Mouse (Mus musculus) gastrocnemius, adult 2 months (tissue): ENCODE measurements around the gene Rasip1. TPM values are rescaled to one million over a fixed set of nuclear protein-coding genes. Genes with fewer than 3 reads are reported as not detected.

ENCODE experiments used
- DNase-seq: peaks from one replicate; pipeline ENCODE4 v3.0.0; 2022
- H3K27ac ChIP-seq: fragments of 200-600 bp; 2 replicates; pipeline ENCODE4 v1.8.1; 2022; ENCODE audit warnings: mild to moderate bottlenecking
- H3K4me3 ChIP-seq: fragments of 200-600 bp; 2 replicates; pipeline ENCODE4 v1.8.1; 2022; ENCODE audit warnings: mild to moderate bottlenecking, moderate library complexity
- CTCF ChIP-seq: fragments of 200-600 bp; IDR thresholded peaks from 2 replicates; pipeline ENCODE4 v1.8.1; 2022; ENCODE audit warnings: antibody characterized with exemption, mild to moderate bottlenecking, moderate library complexity
- intact Hi-C: fragments of 180-260 bp; cut with DNase I; formaldehyde crosslinking; loops from one replicate; pipeline ENCODE4 v1.15.1; 2025
- total RNA-seq, 2 experiments: library from RNA; stranded (reverse); gene quantifications; 2 replicates each; pipeline ENCODE4 v1.2.3; 2021

Gene Rasip1
- total RNA-seq, 2 experiments from 2014 or later: 5.7 to 8.0 TPM

DNA sequence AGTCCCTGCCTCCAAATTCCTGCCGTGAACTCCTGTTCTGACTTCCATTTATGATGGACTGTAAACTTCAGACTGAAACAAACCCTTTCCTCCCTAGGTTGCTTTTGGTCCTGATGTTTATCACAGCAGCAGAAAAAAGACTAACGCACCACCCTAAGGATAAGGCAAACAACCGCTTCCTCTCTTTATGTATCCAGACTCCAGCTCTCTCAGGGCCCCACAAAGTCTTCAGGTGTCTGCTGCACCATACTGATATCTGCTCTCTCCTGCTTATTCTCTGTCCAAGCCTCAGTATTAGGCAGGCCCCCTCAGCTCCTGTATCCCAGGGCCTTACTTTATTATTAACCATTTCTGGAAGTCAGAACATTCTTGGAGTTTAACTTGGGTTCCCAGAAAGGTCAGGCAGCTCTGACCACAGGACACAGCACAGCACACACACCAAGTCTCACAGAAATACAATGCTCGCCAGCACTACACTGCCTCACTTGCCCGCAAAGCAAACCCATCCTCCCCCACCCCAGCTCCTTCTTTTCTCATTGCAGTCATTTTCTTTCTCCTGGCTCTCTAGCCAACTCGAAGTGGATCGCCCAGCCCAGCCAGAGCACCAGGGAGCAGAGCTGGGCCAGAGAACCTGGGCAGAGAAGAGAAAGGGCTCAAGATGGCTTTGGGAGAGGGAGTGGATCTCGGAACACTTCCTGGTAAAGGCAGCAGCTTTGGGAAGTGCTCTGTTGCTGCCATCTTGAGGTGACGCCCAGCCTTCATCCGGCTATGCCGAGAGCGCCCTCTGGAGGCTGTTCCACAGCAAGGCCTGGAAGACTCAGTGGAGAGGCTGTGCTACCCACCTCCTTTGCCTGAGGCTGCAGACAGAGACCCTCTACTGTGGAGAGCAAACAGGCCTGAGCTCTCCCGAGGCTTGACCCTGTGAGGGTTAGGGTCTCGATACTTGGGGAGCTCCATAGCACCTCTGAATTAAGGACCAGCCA is 55.1 kb downstream of the Rasip1 start:
- peak; percentile 91 for DNase-seq
- no peak; the same call in 1 of the 2 replicates for TF ChIP-seq CTCF
- intact Hi-C loops: loop anchor here (2.0 to 5.0 kb wide), 2 partner anchors 40 to 205 kb away; no protein-coding TSS in a partner anchor
- Histone ChIP-seq H3K4me3 (peak overlapping the region; percentile 50), H3K27ac (peak overlapping the region; percentile 90)

DNA sequence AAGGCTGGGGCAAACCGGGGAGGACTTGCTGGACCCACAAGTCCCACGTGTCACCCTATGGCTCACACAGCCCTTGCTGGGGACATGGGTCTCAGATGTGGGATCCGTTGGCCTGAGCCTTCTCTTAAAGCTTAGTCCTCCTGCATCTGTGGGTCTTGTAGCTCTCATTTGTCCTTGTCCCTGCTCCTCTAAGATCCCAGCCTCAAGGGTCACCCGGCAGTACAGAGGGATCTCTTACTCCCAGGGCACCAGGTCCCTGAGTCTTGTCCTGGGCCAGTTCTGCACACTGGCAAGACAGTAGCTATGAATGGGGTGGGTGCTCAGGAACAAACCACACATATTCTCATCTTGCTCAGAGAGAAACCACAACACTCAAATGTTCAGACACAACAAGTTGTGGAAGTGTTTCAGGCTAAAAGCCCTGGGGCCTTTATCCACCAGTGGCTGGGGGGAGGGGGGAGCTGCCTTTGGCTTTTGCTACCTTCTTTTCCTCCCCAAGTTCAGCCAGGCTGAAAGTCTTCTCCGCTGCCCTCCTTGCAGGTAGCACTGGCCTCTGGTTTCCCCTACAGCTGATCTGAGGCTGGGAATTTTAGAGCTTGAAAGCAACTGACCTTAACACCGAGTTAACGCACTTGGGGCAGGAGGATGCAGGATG is 56.2 kb downstream of the Rasip1 start, which contains the start of gene Ntn5:
Gene Ntn5 (plus strand): TSS at position 627 of the 655 bp plus-strand sequence.
- no peak for TF ChIP-seq CTCF

DNA sequence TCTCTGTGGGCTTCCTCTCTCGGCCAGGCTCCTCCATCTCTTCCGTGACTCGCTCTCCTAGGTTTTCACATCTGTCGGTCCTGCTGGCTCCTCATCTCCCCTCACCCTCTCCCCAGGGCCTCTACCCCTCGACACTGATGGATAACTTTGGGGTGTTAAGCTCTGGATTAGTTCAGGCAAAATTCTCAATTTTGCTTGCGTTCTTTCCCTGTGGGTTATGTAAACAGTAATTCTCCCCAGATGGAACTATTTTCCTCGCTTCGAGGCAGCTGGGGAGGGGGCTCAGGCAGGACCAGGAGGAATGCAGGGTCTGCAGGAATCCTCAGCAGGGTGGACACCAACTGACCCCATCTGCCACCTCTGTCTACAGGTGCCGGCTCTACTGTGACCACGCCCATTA is 58.5 kb downstream of the Rasip1 start:
- Histone ChIP-seq H3K4me3 (no peak overlapping the region), H3K27ac (no peak overlapping the region)
- intact Hi-C loops: loop anchor here (2.0 kb wide), 1 partner anchor 89 kb away; no protein-coding TSS in a partner anchor
- no peak for DNase-seq
- no peak for TF ChIP-seq CTCF

More for the DNA sequence above, 56.2 kb downstream of the Rasip1 start, which contains the start of gene Ntn5:
- H3K27ac ChIP-seq: peak within 1 kb of the TSS; percentile 48; the same call in 1 of the 2 replicates
- intact Hi-C loops: loop anchor here (2.0 to 5.0 kb wide), 2 partner anchors 41 to 206 kb away; no protein-coding TSS in a partner anchor
- DNase-seq: no peak
- H3K4me3 ChIP-seq: no peak within 1 kb of the TSS

DNA sequence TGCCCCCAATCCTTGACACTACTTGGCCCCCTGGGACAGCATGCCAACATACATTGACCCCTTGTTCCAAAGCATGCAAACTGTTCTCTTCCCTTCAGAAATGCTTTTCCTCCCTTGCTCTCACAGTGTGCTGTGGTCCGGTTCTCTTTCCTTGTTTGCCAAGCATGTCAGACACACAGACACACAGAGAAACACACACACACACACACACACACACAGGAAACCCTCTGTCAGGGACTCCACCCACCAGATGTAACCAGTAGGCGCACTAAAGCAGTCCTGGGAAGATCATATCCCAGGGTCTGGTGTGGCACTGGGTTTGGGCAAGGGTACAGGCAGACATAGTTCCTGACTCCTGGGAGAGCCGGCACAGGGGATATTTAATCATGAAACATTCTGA is 59.6 kb downstream of the Rasip1 start:
- no peak for TF ChIP-seq CTCF
- intact Hi-C loops: loop anchor here (2.0 kb wide), 1 partner anchor 90 kb away; no protein-coding TSS in a partner anchor
- Histone ChIP-seq H3K27ac (no peak overlapping the region), H3K4me3 (no peak overlapping the region)
- DNase-seq: no peak

Other genes with a start within 250 kb of the Rasip1 start
- gene Snrnp70, start 231.7 kb upstream of the Rasip1 start, total RNA-seq: 10 to 100 TPM; 87.9 to 90.7 TPM
- 10 to 100 TPM; 68.4 to 95.8 TPM for gene Kcna7, start 221.8 kb upstream of the Rasip1 start, total RNA-seq
- 1 to 10 TPM; 3.6 to 4.9 TPM for gene Ntf5, start 213.8 kb upstream of the Rasip1 start, total RNA-seq
- gene Lhb, start 206.7 kb upstream of the Rasip1 start, total RNA-seq: under 1 TPM; 0.51 to 0.73 TPM
- gene Gys1, start 192.6 kb upstream of the Rasip1 start, total RNA-seq: 100 to 1,000 TPM; 279 to 365 TPM
- 10 to 100 TPM; 18.2 to 28.1 TPM for gene Ruvbl2, start 189.4 kb upstream of the Rasip1 start, total RNA-seq
- gene Ftl1, start 167.6 kb upstream of the Rasip1 start, total RNA-seq: 100 to 1,000 TPM; 122 to 149 TPM
- gene Bax, start 160.6 kb upstream of the Rasip1 start, total RNA-seq: 10 to 100 TPM; 17.6 to 18.4 TPM
- under 1 TPM in 1 of 2 experiments, not detected in 1; 0.39 TPM for gene Tulp2, start 145.6 kb upstream of the Rasip1 start, total RNA-seq
- 1 to 10 TPM; 5.5 to 8.4 TPM for gene Gm45808, start 140.7 kb upstream of the Rasip1 start, total RNA-seq
- gene Dhdh, start 138.7 kb upstream of the Rasip1 start, total RNA-seq: 10 to 100 TPM; 13.1 to 22.9 TPM
- gene Nucb1, start 117.1 kb upstream of the Rasip1 start, total RNA-seq: 10 to 100 TPM; 55.1 to 61.8 TPM
- 10 to 100 TPM; 28.3 to 28.5 TPM for gene Ppp1r15a, start 101.2 kb upstream of the Rasip1 start, total RNA-seq
- gene Plekha4, start 101.2 kb upstream of the Rasip1 start, total RNA-seq: 1 to 10 TPM; 3.4 to 3.5 TPM
- gene Hsd17b14, start 72.6 kb upstream of the Rasip1 start, total RNA-seq: 1 to 10 TPM; 1.0 to 1.3 TPM
- gene Bcat2, start 57.3 kb upstream of the Rasip1 start, total RNA-seq: 100 to 1,000 TPM in 1 of 2 experiments, 10 to 100 TPM in 1; 91.4 to 106 TPM
- gene Fgf21, start 12.0 kb upstream of the Rasip1 start, total RNA-seq: not detected
- gene Fut1, start 10.2 kb upstream of the Rasip1 start, total RNA-seq: not detected
- gene Izumo1, start 5.7 kb upstream of the Rasip1 start, total RNA-seq: under 1 TPM in 1 of 2 experiments, not detected in 1; 0.20 TPM
- 10 to 100 TPM; 18.7 to 44.9 TPM for gene Mamstr, start 12.5 kb downstream of the Rasip1 start, total RNA-seq
- under 1 TPM; 0.14 to 0.28 TPM for gene Fut2, start 38.9 kb downstream of the Rasip1 start, total RNA-seq
- under 1 TPM; 0.20 to 0.50 TPM for gene Ntn5, start 56.5 kb downstream of the Rasip1 start, total RNA-seq
- under 1 TPM in 1 of 2 experiments, not detected in 1; 0.25 TPM for gene Sec1, start 66.9 kb downstream of the Rasip1 start, total RNA-seq
- gene Car11, start 72.4 kb downstream of the Rasip1 start, total RNA-seq: 10 to 100 TPM in 1 of 2 experiments, 1 to 10 TPM in 1; 7.7 to 16.4 TPM
- gene Dbp, start 77.6 kb downstream of the Rasip1 start, total RNA-seq: 100 to 1,000 TPM in 1 of 2 experiments, 1 to 10 TPM in 1; 8.8 to 105 TPM
- gene Rpl18, start 88.0 kb downstream of the Rasip1 start, total RNA-seq: 100 to 1,000 TPM; 451 to 508 TPM
- gene Sphk2, start 90.5 kb downstream of the Rasip1 start, total RNA-seq: 10 to 100 TPM; 14.4 to 15.8 TPM
- under 1 TPM; 0.08 to 0.31 TPM for gene Fam83e, start 93.7 kb downstream of the Rasip1 start, total RNA-seq
- gene Spaca4, start 98.3 kb downstream of the Rasip1 start, total RNA-seq: not detected
- under 1 TPM in 1 of 2 experiments, not detected in 1; 0.06 TPM for gene Lmtk3, start 156.2 kb downstream of the Rasip1 start, total RNA-seq
- not detected for gene Sult2b1, start 157.2 kb downstream of the Rasip1 start, total RNA-seq
- gene Cyth2, start 187.1 kb downstream of the Rasip1 start, total RNA-seq: 10 to 100 TPM; 29.6 to 33.2 TPM
- under 1 TPM in 1 of 2 experiments, not detected in 1; 0.20 TPM for gene Kcnj14, start 197.3 kb downstream of the Rasip1 start, total RNA-seq
- 10 to 100 TPM; 14.6 to 16.0 TPM for gene Grwd1, start 203.5 kb downstream of the Rasip1 start, total RNA-seq
- gene Kdelr1, start 245.3 kb downstream of the Rasip1 start, total RNA-seq: 10 to 100 TPM; 63.2 to 65.6 TPM